Mouse (Mus musculus) heart, embryonic 11.5 days (tissue): ENCODE results near the gene Igfbp3. TPM values are rescaled to one million over a fixed set of nuclear protein-coding genes. Genes with fewer than 3 reads are reported as not detected.

Experiments used
- ATAC-seq: fragments of 200-750 bp; cut with Nextera tagmentation; replicated peaks from 2 replicates; pipeline ENCODE4 v1.8.0; 2017; ENCODE audit warnings: moderate library complexity; ENCODE audit not compliant: insufficient number of reproducible peaks, low FRiP score, low TSS enrichment
- H3K27ac ChIP-seq: fragments of 300-500 bp; sonication (generic); 2 replicates; pipeline ENCODE4 v1.5.1; 2014; ENCODE audit warnings: mild to moderate bottlenecking, low read depth, low read length
- H3K27me3 ChIP-seq: fragments of 300-500 bp; sonication (generic); 2 replicates; pipeline ENCODE4 v1.6.1; 2014; ENCODE audit warnings: mild to moderate bottlenecking, low read length, mixed read lengths; ENCODE audit not compliant: control insufficient read depth, insufficient read depth
- H3K36me3 ChIP-seq: fragments of 300-500 bp; sonication (generic); 2 replicates; pipeline ENCODE4 v1.6.1; 2014; ENCODE audit warnings: mild to moderate bottlenecking, low read length, moderate library complexity, mixed read lengths; ENCODE audit not compliant: control insufficient read depth, insufficient read depth
- H3K4me1 ChIP-seq: fragments of 300-500 bp; sonication (generic); 2 replicates; pipeline ENCODE4 v1.6.1; 2014; ENCODE audit warnings: low read length; ENCODE audit not compliant: control insufficient read depth, insufficient read depth
- H3K4me2 ChIP-seq: fragments of 300-500 bp; sonication (generic); 2 replicates; pipeline ENCODE4 v1.6.1; 2014; ENCODE audit warnings: mild to moderate bottlenecking, moderate library complexity
- H3K4me3 ChIP-seq: fragments of 300-500 bp; sonication (generic); 2 replicates; pipeline ENCODE4 v1.5.1; 2014; ENCODE audit warnings: low read depth, low read length
- H3K9ac ChIP-seq: fragments of 300-500 bp; sonication (generic); 2 replicates; pipeline ENCODE4 v1.6.1; 2014; ENCODE audit warnings: mild to moderate bottlenecking, low read depth, low read length, moderate library complexity
- H3K9me3 ChIP-seq: fragments of 300-500 bp; sonication (generic); replicated peaks from 2 replicates; pipeline ENCODE4 v1.6.1; 2016; ENCODE audit warnings: low read length; ENCODE audit not compliant: control insufficient read depth
- WGBS: fragments of 180-500 bp; shearing (Covaris S2); extraction: QIAGEN DNeasy Blood & Tissue Kit; methylation state at CpG from one replicate; pipeline ENCODE4 v1.1.7; 2014; ENCODE audit not compliant: insufficient replicate concordance; 5-methylcytosine and 5-hydroxymethylcytosine counted together
- polyA plus RNA-seq: library from polyadenylated mRNA; unstranded; fragments of >200 nt; fragmentation: Nextera tagmentation; extraction: Ambion mirVana; gene quantifications from 2 replicates; pipeline ENCODE4 v1.2.1, GENCODE M21; 2014

Igfbp3 gene
- 20.9 and 22.2 TPM in 2 replicates for polyA plus RNA-seq

- no peaks in the 10 kb centered on the region for H3K36me3 ChIP-seq
- ATAC-seq: peak; percentile 60
- H3K9ac ChIP-seq: peak within 1 kb of the TSS; percentile 54
- H3K4me2 ChIP-seq: peak within 1 kb of the TSS; percentile 96
- WGBS: under 1% methylated on average over 84 of the region's 104 CpGs
- H3K4me3 ChIP-seq: peak within 1 kb of the TSS; percentile 65
- no peak within 1 kb of the TSS for H3K27ac ChIP-seq
- peaks cover 7% of the 10 kb centered on the region for H3K4me1 ChIP-seq
- H3K27me3 ChIP-seq: peaks cover 30% of the 10 kb centered on the region
- no peaks in the 10 kb centered on the region for H3K9me3 ChIP-seq
Measured at GRCm38 (mm10) chr11:7213501-7214341, at the start of gene Igfbp3. Gene Igfbp3, minus strand, starts transcription at chr11:7213923.

DNA sequence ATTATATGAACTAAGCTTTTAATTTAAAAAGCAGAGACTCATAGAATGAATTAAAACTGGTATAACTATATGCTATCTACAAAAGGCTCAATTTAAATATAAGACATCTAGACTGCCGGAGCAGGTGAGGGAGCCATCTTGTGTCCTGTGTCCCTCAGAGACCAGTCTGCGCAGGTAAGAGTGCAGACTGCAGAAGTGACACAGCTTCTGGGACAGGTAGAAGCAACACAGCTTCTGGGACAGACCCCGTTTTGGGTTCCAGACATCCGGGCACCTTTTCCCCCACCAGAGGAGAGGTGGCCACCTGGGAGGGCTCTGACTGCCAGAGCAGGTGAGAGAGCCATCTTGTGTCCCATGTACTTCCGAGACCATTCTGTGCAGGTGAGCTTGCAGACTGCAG is 37.1 kb upstream of the Igfbp3 start:
- no peaks in the 10 kb centered on the region for H3K36me3 ChIP-seq
- WGBS: 84% methylated on average over 5 of the region's 5 CpGs

DNA sequence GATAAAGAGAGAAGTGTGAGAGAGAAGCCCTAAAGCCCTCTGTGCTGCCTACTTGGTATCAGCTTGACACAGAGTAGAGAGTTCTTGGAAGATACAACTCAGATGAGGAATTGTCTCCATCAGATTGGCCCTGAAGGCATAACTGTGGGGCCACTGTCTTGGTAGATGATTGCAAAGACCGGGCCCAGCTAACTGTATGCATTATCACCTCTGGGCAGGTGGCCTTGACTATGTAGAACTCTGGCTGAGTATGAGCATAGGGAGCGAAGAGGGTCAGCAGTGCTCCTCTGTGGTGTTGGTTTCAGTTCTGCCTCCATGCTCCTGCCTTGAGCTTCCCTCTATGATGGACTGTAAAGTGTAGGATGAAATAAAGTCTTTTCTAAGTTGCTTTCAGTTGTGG is 36.7 kb upstream of the Igfbp3 start:
- no peak for ATAC-seq
- Histone ChIP-seq H3K27ac (no peak overlapping the region), H3K4me3 (no peak overlapping the region), H3K36me3 (no peaks in the 10 kb centered on the region), H3K4me1 (no peaks in the 10 kb centered on the region), H3K27me3 (no peaks in the 10 kb centered on the region), H3K9me3 (no peaks in the 10 kb centered on the region), H3K9ac (no peak overlapping the region), H3K4me2 (no peak overlapping the region)
- WGBS: 73% methylated on average over 2 of the region's 2 CpGs

More for the DNA sequence above, 37.1 kb upstream of the Igfbp3 start:
- Histone ChIP-seq H3K27me3 (no peaks in the 10 kb centered on the region), H3K9me3 (no peaks in the 10 kb centered on the region), H3K4me2 (no peak overlapping the region), H3K4me3 (no peak overlapping the region), H3K27ac (no peak overlapping the region), H3K9ac (no peak overlapping the region), H3K4me1 (no peaks in the 10 kb centered on the region)
- ATAC-seq: no peak

GRCm38 (mm10) chr11:7244782-7245181 is 31.1 kb upstream of the Igfbp3 start:
- Histone ChIP-seq H3K4me1 (no peaks in the 10 kb centered on the region), H3K9me3 (no peaks in the 10 kb centered on the region), H3K4me2 (no peak overlapping the region), H3K27me3 (no peaks in the 10 kb centered on the region), H3K36me3 (no peaks in the 10 kb centered on the region), H3K4me3 (no peak overlapping the region), H3K9ac (no peak overlapping the region), H3K27ac (no peak overlapping the region)
- 65% methylated on average over 1 of the region's 1 CpGs for WGBS
- no peak for ATAC-seq

DNA sequence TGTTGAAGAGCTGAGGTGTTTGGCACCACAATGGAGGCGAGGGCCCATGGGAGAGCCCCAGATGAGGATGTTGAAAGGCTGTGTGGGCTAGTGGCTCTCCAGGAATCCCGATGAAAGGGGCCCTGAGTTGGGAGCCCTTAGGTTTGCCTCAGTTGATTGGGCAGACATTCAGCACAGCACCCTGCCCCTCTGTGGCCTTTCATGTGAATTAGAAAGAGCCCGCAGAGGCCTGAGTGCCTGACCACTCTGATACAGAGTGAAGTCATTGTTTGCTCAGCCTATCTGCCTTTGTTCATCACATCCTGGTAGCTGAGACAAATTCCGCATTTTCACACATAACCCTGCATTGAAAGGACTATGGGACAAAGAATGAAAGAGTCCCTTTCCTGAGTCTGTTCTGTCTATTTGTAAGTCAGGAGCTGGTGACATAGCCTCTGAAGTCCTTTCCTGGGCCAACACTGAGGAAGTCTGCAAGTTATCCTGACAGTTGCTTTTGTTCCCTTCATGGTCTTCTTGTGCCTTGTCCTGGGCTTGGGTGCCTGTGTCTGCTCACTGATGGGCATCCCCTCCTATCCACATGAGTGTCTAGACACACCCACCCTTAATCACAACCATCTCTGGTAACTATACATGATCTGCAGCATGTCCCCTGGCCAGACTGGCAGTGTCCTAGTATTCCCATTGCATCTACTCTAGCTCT is 25.5 kb upstream of the Igfbp3 start:
- H3K27ac ChIP-seq: peak overlapping the region; percentile 50; the same call in 1 of the 2 replicates
- 67% methylated on average over 4 of the region's 4 CpGs for WGBS
- ATAC-seq: peak; percentile 63; the same call in 1 of the 2 replicates
- no peak overlapping the region for H3K4me3 ChIP-seq
- no peaks in the 10 kb centered on the region for H3K36me3 ChIP-seq
- H3K9ac ChIP-seq: no peak overlapping the region
- H3K4me1 ChIP-seq: peaks cover 3% of the 10 kb centered on the region; the same call in 1 of the 2 replicates
- no peaks in the 10 kb centered on the region for H3K27me3 ChIP-seq
- no peak overlapping the region for H3K4me2 ChIP-seq
- no peaks in the 10 kb centered on the region for H3K9me3 ChIP-seq

DNA sequence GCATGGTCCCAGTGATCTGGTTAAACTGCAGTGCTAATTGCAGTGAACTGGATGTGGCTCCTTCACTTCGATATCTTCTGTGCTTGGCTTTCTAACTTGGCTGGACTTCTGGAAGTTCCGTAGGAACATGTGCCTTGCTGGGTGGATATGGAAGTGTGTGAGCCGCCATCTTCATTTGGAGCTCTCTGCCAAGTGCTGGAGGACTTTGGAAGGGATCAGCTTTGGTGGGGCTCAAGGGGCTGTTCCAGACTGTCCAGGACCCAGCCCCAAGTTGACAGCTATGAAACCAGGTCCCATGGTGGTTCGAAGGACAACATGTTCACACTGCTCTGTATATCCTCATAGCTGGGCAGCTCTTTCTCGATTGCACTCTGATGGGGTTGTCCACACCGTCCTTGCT is 24.8 kb upstream of the Igfbp3 start:
- no peaks in the 10 kb centered on the region for H3K9me3 ChIP-seq
- H3K4me3 ChIP-seq: no peak overlapping the region
- WGBS: 88% methylated on average over 6 of the region's 6 CpGs
- no peaks in the 10 kb centered on the region for H3K36me3 ChIP-seq
- H3K27me3 ChIP-seq: no peaks in the 10 kb centered on the region
- ATAC-seq: no peak
- H3K4me2 ChIP-seq: no peak overlapping the region
- peak overlapping the region; percentile 50 for H3K27ac ChIP-seq
- peaks cover 3% of the 10 kb centered on the region; the same call in 1 of the 2 replicates for H3K4me1 ChIP-seq
- no peak overlapping the region for H3K9ac ChIP-seq

- H3K36me3 ChIP-seq: no peaks in the 10 kb centered on the region
- peaks cover 3% of the 10 kb centered on the region; the same call in 1 of the 2 replicates for H3K4me1 ChIP-seq
- H3K4me3 ChIP-seq: no peak overlapping the region
- peak overlapping the region; percentile 50; the same call in 1 of the 2 replicates for H3K27ac ChIP-seq
- H3K27me3 ChIP-seq: no peaks in the 10 kb centered on the region
- 48% methylated on average over 6 of the region's 6 CpGs for WGBS
- H3K4me2 ChIP-seq: no peak overlapping the region
- no peak overlapping the region for H3K9ac ChIP-seq
- ATAC-seq: peak; percentile 53; the same call in 1 of the 2 replicates
- H3K9me3 ChIP-seq: no peaks in the 10 kb centered on the region
Measured at GRCm38 (mm10) chr11:7237712-7238111, 24.0 kb upstream of the Igfbp3 start.

GRCm38 (mm10) chr11:7236751-7237150 is 23.0 kb upstream of the Igfbp3 start:
- H3K36me3 ChIP-seq: no peaks in the 10 kb centered on the region
- H3K27ac ChIP-seq: no peak overlapping the region
- no peaks in the 10 kb centered on the region for H3K27me3 ChIP-seq
- H3K9ac ChIP-seq: no peak overlapping the region
- WGBS: 85% methylated on average over 2 of the region's 2 CpGs
- H3K4me3 ChIP-seq: no peak overlapping the region
- H3K9me3 ChIP-seq: no peaks in the 10 kb centered on the region
- no peak overlapping the region for H3K4me2 ChIP-seq
- ATAC-seq: no peak
- H3K4me1 ChIP-seq: peaks cover 3% of the 10 kb centered on the region; the same call in 1 of the 2 replicates
